In genomic region chr8:122190349-122191053, GRCm38 (mm10) we compare ENCODE assay signal across 10 mouse cellular contexts.
DNase-seq lines count a peak whose midpoint lies in the region; ATAC-seq and TF ChIP-seq lines count a peak whose summit lies in the region.
"Had no signal": no experiment of that assay in that cellular context is flagged by ENCODE, and none has a peak within 500 bp of the region (broad histone marks: within the 10 kb centered on the region; RNA-seq: fewer than 3 reads in every experiment).

No protein-coding gene starts in this region.

- H3K27ac ChIP-seq in embryonic facial prominence, embryonic 11.5 days (replicated peaks; ENCODE audit: low read depth, low read length): no peak overlapping the region
- no peak overlapping the region for H3K27ac ChIP-seq in embryonic facial prominence, embryonic 10.5 days (replicated peaks)
- no peak overlapping the region for H3K27ac ChIP-seq in ES-Bruce4 (ENCODE audit: insufficient read depth, low read length)
- H3K27ac ChIP-seq: macrophage had no signal

- no peaks in the 10 kb centered on the region for H3K9me3 ChIP-seq in embryonic facial prominence, embryonic 11.5 days (replicated peaks; ENCODE audit: control insufficient read depth, low read length)
- no peaks in the 10 kb centered on the region for H3K9me3 ChIP-seq in embryonic facial prominence, embryonic 10.5 days
- H3K9me3 ChIP-seq in ES-Bruce4 (replicated peaks; ENCODE audit: control insufficient read depth, insufficient read depth, low read length, poor library complexity, severe bottlenecking): no peaks in the 10 kb centered on the region

- TF ChIP-seq EP300 in ES-Bruce4 (IDR thresholded peaks at IDR 0.05; ENCODE audit: insufficient read depth, low read depth, low read length): no peak

- ATAC-seq in embryonic facial prominence, embryonic 11.5 days (replicated peaks; ENCODE audit: insufficient number of reproducible peaks, low FRiP score, low TSS enrichment, low read depth): no peak
- ATAC-seq in granulocyte monocyte progenitor cell, adult 5-6 weeks (replicated peaks; ENCODE audit: poor library complexity, severe bottlenecking): peak; percentile 70
- no peak for ATAC-seq in erythroblast, adult 5-6 weeks (replicated peaks; ENCODE audit: low FRiP score, poor library complexity, severe bottlenecking)

- H3K36me3 ChIP-seq in embryonic facial prominence, embryonic 11.5 days (replicated peaks; ENCODE audit: control insufficient read depth, insufficient read depth, low read depth, low read length): no peaks in the 10 kb centered on the region
- H3K36me3 ChIP-seq in embryonic facial prominence, embryonic 10.5 days (replicated peaks): no peaks in the 10 kb centered on the region
- H3K36me3 ChIP-seq in ES-Bruce4 (ENCODE audit: control insufficient read depth, insufficient read depth, low read length, poor library complexity, severe bottlenecking): no peaks in the 10 kb centered on the region

- no peak for TF ChIP-seq POLR2A in ES-Bruce4 (IDR thresholded peaks at IDR 0.05; ENCODE audit: insufficient read depth, low read length)

- H3K4me3 ChIP-seq in embryonic facial prominence, embryonic 11.5 days (ENCODE audit: low read depth, low read length): no peak overlapping the region
- no peak overlapping the region for H3K4me3 ChIP-seq in embryonic facial prominence, embryonic 10.5 days
- peak overlapping the region; percentile 14; the same call in 1 of the 2 replicates for H3K4me3 ChIP-seq in ES-Bruce4 (ENCODE audit: low read depth, low read length)
- H3K4me3 ChIP-seq: erythroblast, embryonic 14.5 days had no signal

- no peak overlapping the region for H3K4me2 ChIP-seq in embryonic facial prominence, embryonic 11.5 days (ENCODE audit: low read depth, low read length)

- no peak overlapping the region for H3K9ac ChIP-seq in embryonic facial prominence, embryonic 11.5 days (replicated peaks; ENCODE audit: low read length)
- no peak overlapping the region for H3K9ac ChIP-seq in ES-Bruce4 (ENCODE audit: low read depth, poor library complexity, severe bottlenecking)

- intact Hi-C loops in left cerebral cortex, postnatal 14 days (cut with DNase I): no loop called here

- no peak for TF ChIP-seq CTCF in ES-Bruce4 (IDR thresholded peaks at IDR 0.05; ENCODE audit: low read depth, low read length)

- 64% methylated on average over 16 of the region's 16 CpGs for WGBS in embryonic facial prominence, embryonic 11.5 days
- WGBS in embryonic facial prominence, embryonic 10.5 days: 70% methylated on average over 16 of the region's 16 CpGs

- peak; percentile 22 for DNase-seq in embryonic facial prominence, embryonic 11.5 days (ENCODE audit: low spot score)
- DNase-seq in embryonic facial prominence, embryonic 10.5 days (ENCODE audit: low spot score): no peak
- peak; percentile 38 to 72 for DNase-seq in left cerebral cortex, postnatal 14 days (ENCODE audit: low spot score in 2 of 2)
- peak; percentile 40 for DNase-seq in right cerebral cortex, postnatal 4 days
- DNase-seq in urinary bladder, postnatal 4 days (ENCODE audit: low spot score in 2 of 2): no peak

- no peaks in the 10 kb centered on the region for H3K27me3 ChIP-seq in embryonic facial prominence, embryonic 11.5 days (ENCODE audit: control insufficient read depth, insufficient read depth, low read length)
- 0 out of 2 replicates have a peak, but pooled peaks cover 9% of the 10 kb centered on the region for H3K27me3 ChIP-seq in embryonic facial prominence, embryonic 10.5 days (replicated peaks; ENCODE audit: low read depth, poor library complexity, severe bottlenecking)
- H3K27me3 ChIP-seq in ES-Bruce4 (ENCODE audit: control insufficient read depth, insufficient read depth, low read length, poor library complexity, severe bottlenecking): no peaks in the 10 kb centered on the region

- H3K4me1 ChIP-seq in embryonic facial prominence, embryonic 11.5 days (ENCODE audit: control insufficient read depth, insufficient read depth, low read length): peaks cover 6% of the 10 kb centered on the region
- H3K4me1 ChIP-seq in embryonic facial prominence, embryonic 10.5 days: peaks cover 38% of the 10 kb centered on the region
- H3K4me1 ChIP-seq in ES-Bruce4 (ENCODE audit: control insufficient read depth, insufficient read depth, low read length): no peaks in the 10 kb centered on the region

Comparison
In these comparisons a context has a peak if more than half of its experiments do, and no peak if none do; other contexts are left out.
1. DNase-seq: peak in embryonic facial prominence, embryonic 11.5 days (single experiment), left cerebral cortex, postnatal 14 days (2 of 2) and right cerebral cortex, postnatal 4 days (single experiment); none in embryonic facial prominence, embryonic 10.5 days (single experiment) and urinary bladder, postnatal 4 days (0 of 2).